Mouse (Mus musculus) lung, embryonic 16.5 days (tissue): ENCODE measurements around the gene Fbxo11. TPM values are rescaled to one million over a fixed set of nuclear protein-coding genes. Genes with fewer than 3 reads are reported as not detected.

Source experiments
- ATAC-seq: fragments of 200-750 bp; cut with Nextera tagmentation; 2 replicates; pipeline ENCODE4 v1.8.0; 2017; ENCODE audit warnings: low read depth, mild to moderate bottlenecking, moderate library complexity
- H3K27ac ChIP-seq: fragments of 300-500 bp; sonication (generic); 2 replicates; pipeline ENCODE4 v1.5.1; 2014; ENCODE audit warnings: mild to moderate bottlenecking, control low read depth, low read length
- H3K27me3 ChIP-seq: fragments of 300-500 bp; sonication (generic); 2 replicates; pipeline ENCODE4 v1.6.1; 2014; ENCODE audit warnings: low read depth, low read length, mixed read lengths; ENCODE audit not compliant: control insufficient read depth, insufficient read depth
- H3K36me3 ChIP-seq: fragments of 300-500 bp; sonication (generic); 2 replicates; pipeline ENCODE4 v1.6.1; 2014; ENCODE audit warnings: low read length; ENCODE audit not compliant: control insufficient read depth, insufficient read depth
- H3K4me1 ChIP-seq: fragments of 300-500 bp; sonication (generic); replicated peaks from 2 replicates; pipeline ENCODE4 v1.6.1; 2014; ENCODE audit warnings: low read length, mixed read lengths; ENCODE audit not compliant: control insufficient read depth, insufficient read depth
- H3K4me2 ChIP-seq: fragments of 300-500 bp; sonication (generic); 2 replicates; pipeline ENCODE4 v1.6.1; 2014; ENCODE audit warnings: low read depth, low read length, control low read depth
- H3K4me3 ChIP-seq: fragments of 300-500 bp; sonication (generic); 2 replicates; pipeline ENCODE4 v1.5.1; 2014; ENCODE audit warnings: mild to moderate bottlenecking, low read length, control low read depth
- H3K9ac ChIP-seq: fragments of 300-500 bp; sonication (generic); 2 replicates; pipeline ENCODE4 v1.6.1; 2014; ENCODE audit warnings: low read length, control low read depth
- H3K9me3 ChIP-seq: fragments of 300-500 bp; sonication (generic); 2 replicates; pipeline ENCODE4 v1.6.1; 2016; ENCODE audit warnings: low read length; ENCODE audit not compliant: control insufficient read depth
- WGBS: fragments of 180-500 bp; shearing (Covaris S2); extraction: QIAGEN DNeasy Blood & Tissue Kit; methylation state at CpG from one replicate; pipeline ENCODE4 v1.1.7; 2014; 5-methylcytosine and 5-hydroxymethylcytosine counted together
- polyA plus RNA-seq: library from polyadenylated mRNA; unstranded; fragments of >200 nt; fragmentation: Nextera tagmentation; extraction: Ambion mirVana; gene quantifications from 2 replicates; pipeline ENCODE4 v1.2.1, GENCODE M21; 2015

Gene Fbxo11
- polyA plus RNA-seq, 1 experiment from 2014 or later, result 13.6 TPM

- Histone ChIP-seq H3K27me3 (no peaks in the 10 kb centered on the region), H3K4me2 (no peak overlapping the region), H3K9ac (no peak overlapping the region), H3K4me1 (peaks cover 17% of the 10 kb centered on the region), H3K9me3 (no peaks in the 10 kb centered on the region), H3K36me3 (no peaks in the 10 kb centered on the region), H3K27ac (no peak overlapping the region), H3K4me3 (no peak overlapping the region)
- WGBS, result 62% methylated on average over 3 of the region's 3 CpGs
- no peak for ATAC-seq
These were observed 3.1 kb downstream of the Fbxo11 start for GRCm38 (mm10) chr17:88061942-88062341.

- WGBS, result 45% methylated on average over 2 of the region's 2 CpGs
- H3K27ac ChIP-seq, result no peak overlapping the region
These were observed 6.8 kb downstream of the Fbxo11 start for GRCm38 (mm10) chr17:88058280-88058679.

GRCm38 (mm10) chr17:88057846-88058245 lies 7.2 kb downstream of the Fbxo11 start:
- 59% methylated on average over 1 of the region's 1 CpGs for WGBS
- H3K27ac ChIP-seq, result no peak overlapping the region
- no peaks in the 10 kb centered on the region for H3K27me3 ChIP-seq
- H3K4me2 ChIP-seq, result no peak overlapping the region
- H3K4me1 ChIP-seq, result peaks cover 18% of the 10 kb centered on the region
- ATAC-seq, result no peak
- no peaks in the 10 kb centered on the region for H3K36me3 ChIP-seq
- no peaks in the 10 kb centered on the region for H3K9me3 ChIP-seq
- no peak overlapping the region for H3K4me3 ChIP-seq
- H3K9ac ChIP-seq, result no peak overlapping the region

More at GRCm38 (mm10) chr17:88058280-88058679, 6.8 kb downstream of the Fbxo11 start:
- Histone ChIP-seq H3K4me2 (peak overlapping the region; percentile 12; the same call in 1 of the 2 replicates), H3K9ac (no peak overlapping the region), H3K4me1 (peaks cover 23% of the 10 kb centered on the region), H3K27me3 (no peaks in the 10 kb centered on the region), H3K4me3 (no peak overlapping the region), H3K36me3 (no peaks in the 10 kb centered on the region), H3K9me3 (no peaks in the 10 kb centered on the region)
- 0 out of 2 replicates have a peak, but pooled peaks have one; percentile 35 for ATAC-seq

- H3K9ac ChIP-seq, result no peak overlapping the region
- no peaks in the 10 kb centered on the region for H3K27me3 ChIP-seq
- H3K36me3 ChIP-seq, result no peaks in the 10 kb centered on the region
- WGBS, result 61% methylated on average over 4 of the region's 4 CpGs
- H3K4me3 ChIP-seq, result no peak overlapping the region
- peaks cover 11% of the 10 kb centered on the region; the same call in 1 of the 2 replicates for H3K4me1 ChIP-seq
- H3K4me2 ChIP-seq, result no peak overlapping the region
- ATAC-seq, result peak; percentile 47; the same call in 1 of the 2 replicates
- H3K9me3 ChIP-seq, result no peaks in the 10 kb centered on the region
- 0 out of 2 replicates have a peak overlapping the region, but pooled peaks have one; percentile 25 for H3K27ac ChIP-seq
These were observed 13.4 kb downstream of the Fbxo11 start for GRCm38 (mm10) chr17:88051679-88052078.

GRCm38 (mm10) chr17:88050892-88051291 lies 14.2 kb downstream of the Fbxo11 start:
- ATAC-seq, result no peak
- H3K9me3 ChIP-seq, result no peaks in the 10 kb centered on the region
- no peaks in the 10 kb centered on the region for H3K36me3 ChIP-seq
- H3K27ac ChIP-seq, result no peak overlapping the region
- WGBS, result 62% methylated on average over 1 of the region's 1 CpGs
- H3K4me3 ChIP-seq, result no peak overlapping the region
- no peak overlapping the region for H3K9ac ChIP-seq
- no peaks in the 10 kb centered on the region for H3K27me3 ChIP-seq
- H3K4me2 ChIP-seq, result no peak overlapping the region
- peaks cover 5% of the 10 kb centered on the region; the same call in 1 of the 2 replicates for H3K4me1 ChIP-seq

- WGBS, result 89% methylated on average over 2 of the region's 2 CpGs
- Histone ChIP-seq H3K9ac (no peak overlapping the region), H3K4me3 (no peak overlapping the region), H3K27ac (no peak overlapping the region), H3K36me3 (no peaks in the 10 kb centered on the region), H3K4me1 (peaks cover 4% of the 10 kb centered on the region; the same call in 1 of the 2 replicates), H3K9me3 (no peaks in the 10 kb centered on the region), H3K4me2 (no peak overlapping the region), H3K27me3 (no peaks in the 10 kb centered on the region)
- no peak for ATAC-seq
These were observed 14.8 kb downstream of the Fbxo11 start for GRCm38 (mm10) chr17:88050318-88050717.

GRCm38 (mm10) chr17:88042099-88043086 lies 22.7 kb downstream of the Fbxo11 start:
- no peak overlapping the region for H3K4me2 ChIP-seq
- 0 out of 2 replicates have a peak, but pooled peaks cover 5% of the 10 kb centered on the region for H3K4me1 ChIP-seq
- H3K9me3 ChIP-seq, result no peaks in the 10 kb centered on the region
- no peak overlapping the region for H3K27ac ChIP-seq
- 64% methylated on average over 12 of the region's 12 CpGs for WGBS
- ATAC-seq, result peak; percentile 51
- H3K4me3 ChIP-seq, result no peak overlapping the region
- H3K9ac ChIP-seq, result no peak overlapping the region
- no peaks in the 10 kb centered on the region for H3K36me3 ChIP-seq
- H3K27me3 ChIP-seq, result no peaks in the 10 kb centered on the region

- H3K4me1 ChIP-seq, result 0 out of 2 replicates have a peak, but pooled peaks cover 3% of the 10 kb centered on the region
- no peaks in the 10 kb centered on the region for H3K27me3 ChIP-seq
- no peak overlapping the region for H3K9ac ChIP-seq
- no peak for ATAC-seq
- no peaks in the 10 kb centered on the region for H3K9me3 ChIP-seq
- no peak overlapping the region for H3K4me2 ChIP-seq
- H3K27ac ChIP-seq, result no peak overlapping the region
- H3K36me3 ChIP-seq, result no peaks in the 10 kb centered on the region
- 58% methylated on average over 5 of the region's 5 CpGs for WGBS
- no peak overlapping the region for H3K4me3 ChIP-seq
These were observed 24.3 kb downstream of the Fbxo11 start for GRCm38 (mm10) chr17:88040810-88041209.

GRCm38 (mm10) chr17:88034418-88034817 lies 30.7 kb downstream of the Fbxo11 start:
- H3K9ac ChIP-seq, result no peak overlapping the region
- H3K36me3 ChIP-seq, result no peaks in the 10 kb centered on the region
- H3K4me3 ChIP-seq, result no peak overlapping the region
- H3K4me1 ChIP-seq, result peaks cover 3% of the 10 kb centered on the region; the same call in 1 of the 2 replicates
- 82% methylated on average over 4 of the region's 4 CpGs for WGBS
- no peaks in the 10 kb centered on the region for H3K9me3 ChIP-seq
- ATAC-seq, result no peak
- no peak overlapping the region for H3K27ac ChIP-seq
- no peaks in the 10 kb centered on the region for H3K27me3 ChIP-seq
- no peak overlapping the region for H3K4me2 ChIP-seq
